Mouse (Mus musculus): ENCODE results near the gene Gm20929. TPM values are rescaled to one million over a fixed set of nuclear protein-coding genes. Genes with fewer than 3 reads are reported as not detected.
"Not testable (repeated sequence)": the region's sequence is repeated elsewhere in the genome, so short reads cannot be mapped to it uniquely, and the experiment has no call there.

The Gm20929 gene
- not detected for total RNA-seq (2021)
- long read RNA-seq, experiment 1, result 0 reads
- long read RNA-seq, experiment 2, result 0 reads

GRCm38 (mm10) chrY:53843649-53844048 lies at the start of gene Gm20929:
TSS of gene Gm20929 (plus strand) at chrY:53843949.
- DNase-seq (ENCODE audit: low spot score in 2 of 2); H3K27ac ChIP-seq; H3K4me3 ChIP-seq: not testable (repeated sequence)

Data from layer of hippocampus, adult 2 months (tissue).